Mouse (Mus musculus): ENCODE results near the gene Fbxo27. TPM values are rescaled to one million over a fixed set of nuclear protein-coding genes. Genes with fewer than 3 reads are reported as not detected.
A peak's percentile ranks its signal among the peaks of the same experiment; 100 is the strongest.

The Fbxo27 gene
- total and polyA plus RNA-seq, 3 experiments = not detected

DNA sequence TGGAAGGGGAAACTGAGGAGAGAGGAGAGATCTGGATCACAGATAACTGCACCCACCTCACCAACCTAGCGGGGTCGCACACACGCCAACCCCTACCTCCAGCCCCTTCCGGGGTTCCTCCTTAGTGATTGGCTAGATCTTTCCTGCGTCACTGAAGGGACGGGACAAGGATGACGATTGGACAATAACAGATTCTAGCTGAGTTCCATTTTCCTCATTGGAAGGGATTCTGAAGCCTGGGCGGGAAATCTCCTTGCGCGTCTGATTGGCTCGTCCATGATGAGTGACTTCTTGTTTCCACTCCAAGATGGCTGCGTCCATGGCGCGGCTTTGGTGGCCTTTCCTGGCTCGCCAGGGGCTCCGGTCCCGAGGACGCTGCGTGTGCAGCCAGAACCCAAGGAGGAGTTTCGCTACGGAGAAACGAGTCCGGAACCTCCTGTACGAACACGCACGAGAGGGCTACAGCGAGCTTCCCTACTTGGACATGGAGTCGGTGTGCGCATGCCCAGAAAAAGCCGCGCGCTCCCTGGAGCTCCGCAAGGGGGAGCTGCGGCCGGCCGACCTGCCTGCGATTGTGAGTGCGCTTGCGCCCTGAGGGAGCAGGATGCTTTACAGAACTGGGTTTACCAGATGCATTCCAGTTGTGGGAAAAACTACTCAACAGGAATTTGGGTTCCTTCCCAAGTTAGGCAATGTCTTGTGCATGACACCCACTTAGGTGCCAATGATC is 49.2 kb downstream of the Fbxo27 start, which contains the start of the genes Mrps12 and Sars2 (continued):
- peak; percentile 23 for TF ChIP-seq RAD21 (IDR thresholded peaks at IDR 0.05; ENCODE audit: low read depth, low read length)

Other genes starting within 250 kb of the Fbxo27 start
- gene Lrfn1, start 240.9 kb upstream of the Fbxo27 start, total RNA-seq (2012; rRNA removed) = 1.9 and 2.7 TPM in 2 replicates
- gene Lrfn1, start 240.9 kb upstream of the Fbxo27 start, total RNA-seq (2014; rRNA removed) = 0.31 and 0.67 TPM in 2 replicates
- gene Lrfn1, start 240.9 kb upstream of the Fbxo27 start, polyA plus RNA-seq (2012; ENCODE audit: insufficient read length, low read depth) = 0.99 and 1.00 TPM in 2 replicates
- not detected in 2 replicates for gene Ifnl2, start 182.4 kb upstream of the Fbxo27 start, total RNA-seq (2012; rRNA removed)
- not detected in 2 replicates for gene Ifnl2, start 182.4 kb upstream of the Fbxo27 start, total RNA-seq (2014; rRNA removed)
- gene Ifnl2, start 182.4 kb upstream of the Fbxo27 start, polyA plus RNA-seq (2012; ENCODE audit: insufficient read length, low read depth) = not detected in 2 replicates
- gene Ifnl3, start 170.0 kb upstream of the Fbxo27 start, total RNA-seq (2012; rRNA removed) = not detected in 2 replicates
- gene Ifnl3, start 170.0 kb upstream of the Fbxo27 start, total RNA-seq (2014; rRNA removed) = not detected in 2 replicates
- gene Ifnl3, start 170.0 kb upstream of the Fbxo27 start, polyA plus RNA-seq (2012; ENCODE audit: insufficient read length, low read depth) = not detected in 2 replicates
- not detected in 2 replicates for gene Sycn, start 152.0 kb upstream of the Fbxo27 start, total RNA-seq (2012; rRNA removed)
- gene Sycn, start 152.0 kb upstream of the Fbxo27 start, total RNA-seq (2014; rRNA removed) = not detected in 2 replicates
- gene Sycn, start 152.0 kb upstream of the Fbxo27 start, polyA plus RNA-seq (2012; ENCODE audit: insufficient read length, low read depth) = not detected in 2 replicates
- gene Nccrp1, start 145.6 kb upstream of the Fbxo27 start, total RNA-seq (2012; rRNA removed) = not detected in 2 replicates
- gene Nccrp1, start 145.6 kb upstream of the Fbxo27 start, total RNA-seq (2014; rRNA removed) = not detected in 2 replicates
- gene Nccrp1, start 145.6 kb upstream of the Fbxo27 start, polyA plus RNA-seq (2012; ENCODE audit: insufficient read length, low read depth) = not detected in 2 replicates
- 7.7 and 10.0 TPM in 2 replicates for gene Samd4b, start 94.7 kb upstream of the Fbxo27 start, total RNA-seq (2012; rRNA removed)
- gene Samd4b, start 94.7 kb upstream of the Fbxo27 start, total RNA-seq (2014; rRNA removed) = 2.7 and 3.7 TPM in 2 replicates
- 18.0 and 24.6 TPM in 2 replicates for gene Samd4b, start 94.7 kb upstream of the Fbxo27 start, polyA plus RNA-seq (2012; ENCODE audit: insufficient read length, low read depth)
- gene Pak4, start 94.7 kb upstream of the Fbxo27 start, total RNA-seq (2012; rRNA removed) = 8.3 and 10.7 TPM in 2 replicates
- gene Pak4, start 94.7 kb upstream of the Fbxo27 start, total RNA-seq (2014; rRNA removed) = 6.7 and 7.5 TPM in 2 replicates
- gene Pak4, start 94.7 kb upstream of the Fbxo27 start, polyA plus RNA-seq (2012; ENCODE audit: insufficient read length, low read depth) = 10.5 and 11.2 TPM in 2 replicates
- not detected in 2 replicates for gene Acp7, start 61.5 kb upstream of the Fbxo27 start, total RNA-seq (2012; rRNA removed)
- gene Acp7, start 61.5 kb upstream of the Fbxo27 start, total RNA-seq (2014; rRNA removed) = not detected in 2 replicates
- not detected in 2 replicates for gene Acp7, start 61.5 kb upstream of the Fbxo27 start, polyA plus RNA-seq (2012; ENCODE audit: insufficient read length, low read depth)
- gene Fbxo17, start 24.0 kb downstream of the Fbxo27 start, total RNA-seq (2012; rRNA removed) = 0.13 and 0.25 TPM in 2 replicates
- gene Fbxo17, start 24.0 kb downstream of the Fbxo27 start, total RNA-seq (2014; rRNA removed) = not detected in 2 replicates
- 0.26 and 0.37 TPM in 2 replicates for gene Fbxo17, start 24.0 kb downstream of the Fbxo27 start, polyA plus RNA-seq (2012; ENCODE audit: insufficient read length, low read depth)
- 112 and 137 TPM in 2 replicates for gene Mrps12, start 49.0 kb downstream of the Fbxo27 start, total RNA-seq (2012; rRNA removed)
- 85.9 and 91.6 TPM in 2 replicates for gene Mrps12, start 49.0 kb downstream of the Fbxo27 start, total RNA-seq (2014; rRNA removed)
- gene Mrps12, start 49.0 kb downstream of the Fbxo27 start, polyA plus RNA-seq (2012; ENCODE audit: insufficient read length, low read depth) = 66.0 and 69.9 TPM in 2 replicates
- gene Sars2, start 49.1 kb downstream of the Fbxo27 start, total RNA-seq (2012; rRNA removed) = 16.7 and 17.1 TPM in 2 replicates
- 10.5 and 11.7 TPM in 2 replicates for gene Sars2, start 49.1 kb downstream of the Fbxo27 start, total RNA-seq (2014; rRNA removed)
- 24.7 and 24.9 TPM in 2 replicates for gene Sars2, start 49.1 kb downstream of the Fbxo27 start, polyA plus RNA-seq (2012; ENCODE audit: insufficient read length, low read depth)
- gene Ccer2, start 63.3 kb downstream of the Fbxo27 start, total RNA-seq (2012; rRNA removed) = 0.17 TPM in 1 of 2 replicates, not detected in the other
- not detected in 2 replicates for gene Ccer2, start 63.3 kb downstream of the Fbxo27 start, total RNA-seq (2014; rRNA removed)
- gene Ccer2, start 63.3 kb downstream of the Fbxo27 start, polyA plus RNA-seq (2012; ENCODE audit: insufficient read length, low read depth) = not detected in 2 replicates
- gene Sirt2, start 73.9 kb downstream of the Fbxo27 start, total RNA-seq (2012; rRNA removed) = 66.2 and 68.3 TPM in 2 replicates
- gene Sirt2, start 73.9 kb downstream of the Fbxo27 start, total RNA-seq (2014; rRNA removed) = 36.0 and 40.9 TPM in 2 replicates
- gene Sirt2, start 73.9 kb downstream of the Fbxo27 start, polyA plus RNA-seq (2012; ENCODE audit: insufficient read length, low read depth) = 124 and 128 TPM in 2 replicates
- gene Nfkbib, start 74.7 kb downstream of the Fbxo27 start, total RNA-seq (2012; rRNA removed) = 59.3 and 62.8 TPM in 2 replicates
- 24.6 and 30.5 TPM in 2 replicates for gene Nfkbib, start 74.7 kb downstream of the Fbxo27 start, total RNA-seq (2014; rRNA removed)
- 97.5 and 101 TPM in 2 replicates for gene Nfkbib, start 74.7 kb downstream of the Fbxo27 start, polyA plus RNA-seq (2012; ENCODE audit: insufficient read length, low read depth)
- 60.9 and 65.5 TPM in 2 replicates for gene Rinl, start 96.1 kb downstream of the Fbxo27 start, total RNA-seq (2012; rRNA removed)
- 41.5 and 46.1 TPM in 2 replicates for gene Rinl, start 96.1 kb downstream of the Fbxo27 start, total RNA-seq (2014; rRNA removed)
- 60.6 and 61.8 TPM in 2 replicates for gene Rinl, start 96.1 kb downstream of the Fbxo27 start, polyA plus RNA-seq (2012; ENCODE audit: insufficient read length, low read depth)
- 296 and 342 TPM in 2 replicates for gene Hnrnpl, start 115.7 kb downstream of the Fbxo27 start, total RNA-seq (2012; rRNA removed)
- gene Hnrnpl, start 115.7 kb downstream of the Fbxo27 start, total RNA-seq (2014; rRNA removed) = 365 and 371 TPM in 2 replicates
- gene Hnrnpl, start 115.7 kb downstream of the Fbxo27 start, polyA plus RNA-seq (2012; ENCODE audit: insufficient read length, low read depth) = 640 and 645 TPM in 2 replicates
- 103 and 124 TPM in 2 replicates for gene Ech1, start 132.4 kb downstream of the Fbxo27 start, total RNA-seq (2012; rRNA removed)
- 119 and 121 TPM in 2 replicates for gene Ech1, start 132.4 kb downstream of the Fbxo27 start, total RNA-seq (2014; rRNA removed)
- 65.1 and 67.6 TPM in 2 replicates for gene Ech1, start 132.4 kb downstream of the Fbxo27 start, polyA plus RNA-seq (2012; ENCODE audit: insufficient read length, low read depth)
- 3.9 and 7.0 TPM in 2 replicates for gene Lgals4, start 141.0 kb downstream of the Fbxo27 start, total RNA-seq (2012; rRNA removed)
- 2.6 and 3.6 TPM in 2 replicates for gene Lgals4, start 141.0 kb downstream of the Fbxo27 start, total RNA-seq (2014; rRNA removed)
- 6.5 and 7.2 TPM in 2 replicates for gene Lgals4, start 141.0 kb downstream of the Fbxo27 start, polyA plus RNA-seq (2012; ENCODE audit: insufficient read length, low read depth)
- not detected in 2 replicates for gene Lgals7, start 171.0 kb downstream of the Fbxo27 start, total RNA-seq (2012; rRNA removed)
- not detected in 2 replicates for gene Lgals7, start 171.0 kb downstream of the Fbxo27 start, total RNA-seq (2014; rRNA removed)
- gene Lgals7, start 171.0 kb downstream of the Fbxo27 start, polyA plus RNA-seq (2012; ENCODE audit: insufficient read length, low read depth) = not detected in 2 replicates
- 0.17 TPM in 2 replicates for gene Capn12, start 188.6 kb downstream of the Fbxo27 start, total RNA-seq (2012; rRNA removed)
- gene Capn12, start 188.6 kb downstream of the Fbxo27 start, total RNA-seq (2014; rRNA removed) = not detected in 2 replicates
- gene Capn12, start 188.6 kb downstream of the Fbxo27 start, polyA plus RNA-seq (2012; ENCODE audit: insufficient read length, low read depth) = not detected in 2 replicates